Mouse (Mus musculus): ENCODE measurements around the gene Oas1a.
"Not testable (repeated sequence)": the region's sequence is repeated elsewhere in the genome, so short reads cannot be mapped to it uniquely, and the experiment has no call there.

Gene Oas1a

DNA sequence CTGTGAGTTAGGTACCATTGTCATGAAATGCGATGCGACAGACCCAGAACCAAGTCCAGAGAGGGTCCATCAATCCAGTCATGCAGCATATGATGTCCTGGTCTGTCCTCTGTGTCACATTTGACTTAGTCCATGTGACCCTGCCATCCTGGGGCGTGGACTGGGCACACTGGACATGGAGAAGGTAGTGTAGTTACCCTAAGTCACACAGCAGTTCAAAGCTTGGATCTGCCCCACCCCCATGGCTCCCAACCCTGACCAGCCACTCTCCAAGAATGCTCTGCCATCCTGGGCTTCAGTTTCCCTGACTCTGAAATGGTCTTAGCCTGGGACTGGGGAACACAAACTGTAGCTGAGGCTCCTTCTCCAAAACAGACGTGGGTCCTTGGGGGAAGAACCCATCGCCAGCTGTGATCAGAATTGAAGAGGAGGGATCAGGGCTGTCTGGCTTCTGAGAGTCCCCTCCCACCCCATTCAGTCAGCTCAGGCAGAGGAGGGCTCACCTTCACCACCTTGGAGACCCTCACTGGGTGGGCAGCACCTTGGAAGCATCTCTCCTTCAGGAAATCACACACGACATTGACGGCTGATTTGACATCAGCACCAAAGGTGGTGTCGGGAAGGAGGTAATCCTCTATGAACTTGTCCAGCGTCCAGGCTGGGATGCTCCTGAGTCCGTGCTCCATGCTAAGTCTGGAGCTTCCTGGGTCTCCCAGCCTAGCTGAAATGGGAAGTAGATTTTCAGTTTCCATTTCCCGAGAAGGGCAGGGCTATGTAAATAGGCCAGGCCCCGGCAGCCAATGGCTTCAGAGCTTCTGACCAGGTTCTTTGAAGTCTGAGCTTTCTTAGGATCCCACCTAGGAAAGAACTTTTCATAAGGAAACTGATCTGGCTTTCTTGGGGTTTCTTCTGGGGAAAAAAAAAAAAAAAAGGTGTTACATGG, at the start of gene Oas1a:
Gene Oas1a (minus strand): TSS at position 731 of the 943 bp plus-strand sequence.
- TF ChIP-seq GATA4 (IDR thresholded peaks at IDR 0.05; ENCODE audit: insufficient replicate concordance, low read length): not testable (repeated sequence)

DNA sequence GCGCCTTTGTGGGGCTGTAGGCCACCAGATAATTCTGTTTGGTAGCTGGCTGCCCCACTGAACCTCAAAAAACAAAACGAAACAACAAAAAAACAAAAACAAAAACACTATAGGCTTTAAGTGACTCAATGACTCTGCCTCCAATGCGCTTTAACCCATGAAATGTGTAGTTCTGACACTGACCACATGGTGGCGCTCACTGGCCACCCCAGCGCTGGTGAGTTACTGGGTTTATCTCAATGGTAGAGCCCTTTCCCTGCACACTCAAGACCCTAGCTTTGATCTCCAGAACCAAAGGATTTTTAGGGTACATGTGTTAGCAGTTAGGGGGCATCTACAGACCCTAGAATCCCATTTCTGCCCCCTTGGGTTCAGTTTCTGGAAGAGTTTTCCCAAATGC, 46.7 kb upstream of the Oas1a start:
- TF ChIP-seq GATA4 (IDR thresholded peaks at IDR 0.05; ENCODE audit: insufficient replicate concordance, low read length): no peak

DNA sequence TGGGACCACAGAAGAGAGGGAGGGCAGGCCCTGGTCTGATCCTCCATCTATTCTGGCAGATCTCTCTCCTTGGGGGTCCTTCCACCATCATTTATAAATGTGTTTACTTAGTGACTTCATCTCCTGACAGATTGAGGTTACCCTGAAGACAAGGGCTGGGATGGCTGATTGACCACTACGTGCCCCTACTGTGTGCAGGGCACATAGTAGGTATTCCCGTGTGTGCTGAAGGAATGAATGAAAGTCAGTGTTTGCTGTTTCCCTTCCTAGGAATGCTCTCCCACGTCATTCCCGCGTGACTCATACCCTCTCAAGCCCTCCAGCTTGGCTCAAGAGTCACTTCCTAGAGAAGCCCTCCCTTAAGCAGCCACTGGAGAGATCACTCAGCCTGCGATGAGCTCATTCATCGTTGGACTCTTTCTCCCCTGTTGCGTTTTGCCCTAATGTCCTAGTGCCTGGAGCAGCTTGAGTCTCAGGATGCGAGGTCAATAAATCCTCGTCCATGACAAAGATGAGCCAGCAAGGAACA, 45.0 kb upstream of the Oas1a start:
- TF ChIP-seq GATA4 (IDR thresholded peaks at IDR 0.05; ENCODE audit: insufficient replicate concordance, low read length): no peak

DNA sequence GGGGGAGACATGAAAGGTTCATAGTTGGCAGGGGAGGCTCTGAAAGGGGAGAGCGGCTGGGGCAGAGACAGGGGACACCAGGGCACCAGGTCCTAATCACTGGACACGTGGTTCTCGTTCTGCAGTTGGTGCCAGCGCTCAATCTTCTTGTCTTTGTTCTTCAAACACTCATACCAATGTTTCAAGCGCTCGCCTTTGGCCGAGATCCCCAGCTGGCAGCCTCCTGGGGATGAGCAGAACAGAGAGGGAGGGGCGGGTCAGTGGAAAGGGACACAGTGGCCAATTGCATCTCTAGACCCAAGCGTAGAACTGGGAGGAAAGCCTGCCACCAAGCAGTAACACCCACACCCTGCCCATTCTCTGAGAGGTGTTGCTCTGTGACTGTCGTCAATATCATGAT, 34.8 kb upstream of the Oas1a start:
- TF ChIP-seq GATA4 (IDR thresholded peaks at IDR 0.05; ENCODE audit: insufficient replicate concordance, low read length): no peak

DNA sequence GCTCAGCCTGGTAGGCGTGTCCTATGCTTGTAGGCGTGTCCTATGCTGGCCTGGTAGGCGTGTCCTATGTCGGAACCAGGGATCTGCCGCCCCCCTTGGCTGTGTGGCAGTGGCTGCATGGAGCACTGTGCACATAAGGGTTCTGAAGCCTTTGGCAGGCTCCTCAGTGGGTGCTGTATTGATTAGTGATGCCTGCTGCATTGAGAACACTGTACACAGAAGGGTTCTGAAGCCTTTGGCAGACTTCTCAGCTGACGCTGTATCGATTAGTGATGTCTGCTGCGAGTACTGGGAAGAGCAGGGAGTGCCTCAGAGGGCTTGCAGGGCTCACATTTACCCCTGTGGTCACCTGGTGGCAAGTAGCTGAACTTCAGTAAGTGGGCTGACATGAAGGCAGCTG, 31.3 kb upstream of the Oas1a start:
- TF ChIP-seq GATA4 (IDR thresholded peaks at IDR 0.05; ENCODE audit: insufficient replicate concordance, low read length): no peak

DNA sequence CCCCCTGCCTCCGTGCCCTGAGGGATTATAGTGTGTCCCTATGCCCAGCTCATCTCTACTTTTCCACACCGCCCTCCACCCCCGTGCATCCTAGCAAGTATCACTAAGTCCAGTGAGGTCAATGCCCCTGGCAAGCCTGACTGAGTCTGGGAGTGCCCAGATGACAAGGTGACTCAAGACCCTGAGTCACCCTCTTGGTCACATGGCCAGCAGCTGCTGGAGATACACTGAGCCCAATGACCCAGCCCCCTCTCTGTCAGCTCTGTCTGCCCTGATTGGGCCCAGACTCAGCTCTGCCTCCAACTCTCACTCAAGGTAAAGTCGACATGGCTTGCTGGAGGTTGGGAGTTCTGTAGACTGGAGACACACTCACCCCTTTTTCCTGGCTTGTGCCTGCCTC, 30.5 kb upstream of the Oas1a start:
- no peak for TF ChIP-seq GATA4 (IDR thresholded peaks at IDR 0.05; ENCODE audit: insufficient replicate concordance, low read length)

DNA sequence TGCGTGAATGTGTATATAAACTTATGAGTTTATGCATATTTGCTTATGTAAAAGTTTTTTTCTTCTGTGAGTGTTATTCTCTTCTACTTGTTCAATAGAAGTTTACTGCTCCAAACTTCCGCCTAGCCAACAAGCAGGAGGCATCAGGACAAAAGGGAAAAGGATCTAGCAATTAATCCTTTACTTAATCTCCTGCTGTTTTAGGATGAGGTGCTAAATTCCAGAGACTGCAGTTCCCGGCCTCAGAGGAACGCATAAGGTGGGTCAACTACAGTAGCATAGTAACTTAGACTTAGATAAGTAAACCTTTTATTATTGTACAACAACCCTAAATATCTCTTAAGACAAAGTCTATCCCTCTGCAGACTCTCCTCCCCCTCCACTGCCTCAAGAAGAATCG, 26.6 kb upstream of the Oas1a start:
- TF ChIP-seq GATA4 (IDR thresholded peaks at IDR 0.05; ENCODE audit: insufficient replicate concordance, low read length): no peak

DNA sequence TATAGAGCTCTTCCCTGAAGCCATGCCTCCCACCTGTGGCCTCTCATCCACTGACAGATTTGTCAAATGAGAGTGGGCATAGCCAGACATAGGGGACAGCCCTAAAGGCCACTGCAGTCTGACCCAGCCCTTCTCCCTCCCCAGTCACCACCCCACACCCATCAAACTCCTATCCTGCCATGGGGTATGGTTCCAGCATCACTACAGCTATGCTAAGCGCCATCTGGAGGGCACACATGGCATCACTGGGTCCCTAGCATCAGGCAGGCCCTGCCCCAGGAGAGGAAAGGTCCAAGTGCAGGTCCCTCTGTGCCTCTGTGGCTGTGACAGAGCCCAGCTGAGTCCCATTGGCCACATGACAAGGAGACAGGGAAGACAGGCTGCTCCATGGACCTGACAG, 19.7 kb upstream of the Oas1a start:
- TF ChIP-seq GATA4 (IDR thresholded peaks at IDR 0.05; ENCODE audit: insufficient replicate concordance, low read length): no peak

DNA sequence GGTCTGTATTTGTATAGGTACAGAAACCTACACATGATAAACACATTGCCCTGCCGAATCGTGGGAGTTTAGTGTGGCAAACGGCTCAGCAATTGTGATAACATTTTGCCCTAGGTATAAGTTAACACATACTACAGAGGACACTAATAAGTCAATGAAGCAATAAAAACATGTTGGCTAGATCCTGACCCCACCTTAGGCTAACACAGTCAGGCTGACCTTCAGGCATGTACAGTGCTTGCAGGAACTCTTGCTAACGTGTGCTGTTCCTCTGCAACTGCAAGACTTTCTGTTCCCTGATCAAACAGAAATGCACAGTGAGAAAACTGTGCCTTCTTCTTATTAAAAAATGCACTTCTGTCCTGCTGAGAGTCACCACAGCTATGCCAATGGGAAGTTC, 16.6 kb upstream of the Oas1a start:
- no peak for TF ChIP-seq GATA4 (IDR thresholded peaks at IDR 0.05; ENCODE audit: insufficient replicate concordance, low read length)

DNA sequence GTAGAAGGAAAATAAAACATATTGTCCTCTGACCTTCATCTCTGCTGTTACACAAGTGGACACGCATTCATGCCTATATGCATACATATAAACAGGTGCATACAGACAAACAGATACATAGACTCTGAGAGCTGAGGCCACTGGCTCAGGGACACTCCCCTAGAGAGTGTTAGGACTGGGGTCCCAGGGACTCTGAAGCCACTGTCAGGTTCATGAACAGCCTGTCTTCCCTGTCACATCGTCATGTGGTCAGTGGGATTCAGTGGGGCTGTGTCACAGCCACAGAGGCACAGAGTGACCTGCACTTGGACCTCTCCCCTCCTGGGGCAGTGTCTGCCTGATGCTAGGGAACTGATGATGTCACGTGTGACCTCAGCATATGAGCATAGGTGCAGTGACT, 13.0 kb upstream of the Oas1a start:
- TF ChIP-seq GATA4 (IDR thresholded peaks at IDR 0.05; ENCODE audit: insufficient replicate concordance, low read length): no peak

DNA sequence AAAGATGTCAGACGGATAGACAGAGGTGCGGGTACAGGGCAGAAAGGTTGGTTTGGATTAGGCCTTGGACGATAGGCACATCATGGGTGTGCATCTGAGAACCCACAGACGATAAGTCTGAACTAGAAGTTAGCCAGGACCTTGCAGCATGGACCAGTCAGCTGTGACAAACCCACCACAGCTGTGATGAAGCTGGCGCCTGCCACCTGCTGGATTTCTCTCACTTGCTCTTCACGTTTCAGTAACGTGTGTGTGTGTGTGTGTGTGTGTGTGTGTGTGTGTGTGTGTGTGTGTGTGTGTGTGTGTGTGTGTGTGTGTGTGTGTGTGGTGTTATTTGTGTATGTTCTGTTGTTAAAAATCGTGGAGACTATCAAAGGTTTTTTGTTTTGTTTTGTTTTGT, 6.9 kb upstream of the Oas1a start, which contains the start of gene Oas1d:
Gene Oas1d (plus strand): TSS at position 333 of the 400 bp plus-strand sequence.
- not testable (repeated sequence) for TF ChIP-seq GATA4 (IDR thresholded peaks at IDR 0.05; ENCODE audit: insufficient replicate concordance, low read length)

DNA sequence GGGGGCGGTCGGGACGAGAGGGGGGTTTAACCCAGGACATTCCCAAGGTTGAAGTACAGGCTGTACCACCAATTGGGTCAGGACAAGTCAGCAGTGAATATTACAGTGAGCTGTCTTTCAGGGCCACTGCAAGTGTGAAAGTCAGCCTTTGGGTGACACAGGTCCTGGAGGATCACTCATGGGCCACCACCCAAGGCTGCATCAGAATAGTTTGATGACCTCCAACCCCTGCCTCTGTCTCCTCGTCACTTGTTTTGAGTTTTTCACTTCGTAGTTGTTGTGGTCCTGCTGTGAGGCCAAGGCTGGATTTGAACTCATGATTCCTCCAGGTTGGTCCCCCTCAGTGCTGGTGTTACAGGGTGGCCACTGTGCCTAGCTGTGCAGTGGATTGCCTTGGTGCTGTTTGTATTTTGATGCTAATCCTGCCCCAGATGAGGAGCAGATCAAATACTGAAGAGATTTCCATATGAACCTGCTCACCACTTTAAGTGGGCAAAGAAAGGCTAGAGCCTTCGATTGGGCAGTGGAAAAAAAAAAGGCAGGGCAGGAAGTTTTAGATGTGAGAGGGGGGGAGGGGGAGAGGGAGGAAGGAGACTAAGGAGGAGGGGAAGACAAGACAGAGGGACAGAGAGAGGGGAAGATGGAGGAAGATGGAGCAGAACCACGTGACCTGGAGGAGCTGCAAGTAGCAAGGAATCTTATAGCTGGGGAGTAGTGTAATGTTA, 1.0 kb upstream of the Oas1a start:
- TF ChIP-seq GATA4 (IDR thresholded peaks at IDR 0.05; ENCODE audit: insufficient replicate concordance, low read length): no peak

DNA sequence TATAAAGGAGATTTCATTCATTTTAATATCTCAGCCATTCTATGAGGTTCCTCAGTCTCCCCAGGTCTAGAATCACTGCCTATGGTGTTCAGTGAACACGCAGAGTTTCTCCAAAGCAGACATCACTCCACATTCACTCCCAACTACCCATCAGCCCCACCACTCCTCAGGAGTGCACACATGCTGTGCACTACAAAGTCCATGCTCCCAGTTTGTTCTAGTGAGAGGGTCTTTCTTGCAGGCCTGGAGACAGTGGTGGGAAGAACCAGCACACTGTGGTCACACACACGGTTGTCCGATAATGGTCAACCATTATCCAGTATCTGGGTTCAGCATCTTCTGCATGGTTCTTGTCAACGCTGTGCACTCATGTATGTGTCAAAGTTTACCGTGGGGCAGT, 5.3 kb downstream of the Oas1a start:
- TF ChIP-seq GATA4 (IDR thresholded peaks at IDR 0.05; ENCODE audit: insufficient replicate concordance, low read length): no peak

DNA sequence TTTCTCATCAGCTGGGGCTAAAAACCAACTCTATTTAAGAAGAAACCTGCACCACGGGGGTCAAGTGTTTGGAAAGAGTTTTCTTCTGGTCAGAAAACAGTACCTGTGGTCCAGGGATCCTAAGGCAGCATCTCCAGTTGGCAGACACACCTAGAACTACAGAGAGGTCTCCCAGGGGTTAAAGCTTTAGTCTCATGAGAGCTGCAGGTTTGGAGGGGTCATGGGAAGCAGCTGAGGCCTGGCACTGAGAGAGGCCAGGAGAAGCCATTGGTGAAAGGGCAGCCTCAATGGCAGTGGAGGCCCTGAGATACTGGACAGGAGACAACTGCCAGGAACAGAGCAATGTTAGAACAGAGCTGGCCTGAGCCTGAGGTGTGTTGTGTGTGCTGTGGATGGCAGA, 6.7 kb downstream of the Oas1a start:
- no peak for TF ChIP-seq GATA4 (IDR thresholded peaks at IDR 0.05; ENCODE audit: insufficient replicate concordance, low read length)

DNA sequence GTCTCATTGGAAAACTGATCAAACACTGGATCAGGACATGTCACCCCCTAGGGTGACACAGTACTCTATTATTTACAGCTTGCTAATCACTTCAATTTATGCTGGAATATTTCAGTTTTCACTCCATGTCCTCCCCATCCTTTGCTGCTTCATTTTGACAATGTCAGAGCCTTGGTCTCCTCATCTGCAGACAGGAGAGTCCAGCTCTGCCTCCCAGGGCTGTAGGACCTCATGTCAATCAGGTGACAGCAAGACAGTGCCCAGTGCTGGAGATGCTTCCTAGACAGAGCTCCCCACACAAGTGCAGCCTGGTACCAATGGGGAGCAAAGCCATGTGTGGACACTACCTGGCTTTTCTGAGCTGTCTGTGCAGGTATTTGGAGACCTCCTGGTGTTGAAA, 8.6 kb downstream of the Oas1a start:
- no peak for TF ChIP-seq GATA4 (IDR thresholded peaks at IDR 0.05; ENCODE audit: insufficient replicate concordance, low read length)

DNA sequence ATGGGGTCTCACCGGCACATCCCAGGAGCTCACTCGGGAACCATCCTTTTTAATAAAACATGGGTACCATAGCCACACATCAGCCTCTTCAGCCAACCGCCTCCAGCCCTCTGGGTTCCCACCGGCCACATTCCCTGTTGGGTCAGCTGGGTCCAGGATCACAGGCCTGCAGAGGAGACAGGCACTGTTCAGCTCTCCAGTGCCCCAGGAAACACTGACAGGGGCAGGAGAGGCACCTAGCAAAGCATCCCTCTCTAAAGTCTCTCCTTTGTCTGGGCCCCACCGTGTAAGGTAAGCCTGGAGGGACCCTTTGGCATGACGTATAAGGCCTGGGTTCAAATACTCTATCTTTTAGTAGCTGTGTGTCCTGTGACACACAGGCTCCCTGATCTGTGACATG, 9.0 kb downstream of the Oas1a start:
- no peak for TF ChIP-seq GATA4 (IDR thresholded peaks at IDR 0.05; ENCODE audit: insufficient replicate concordance, low read length)

All from liver, adult (tissue).